Mouse (Mus musculus) spleen, postnatal 4 days (tissue): ENCODE results near the gene Lclat1.

ENCODE experiments used
- DNase-seq, 2 experiments: peaks; one replicate each; pipeline ENCODE4 v3.0.0; 2022; ENCODE audit warnings: low spot score in 2 of 2

The Lclat1 gene

DNA sequence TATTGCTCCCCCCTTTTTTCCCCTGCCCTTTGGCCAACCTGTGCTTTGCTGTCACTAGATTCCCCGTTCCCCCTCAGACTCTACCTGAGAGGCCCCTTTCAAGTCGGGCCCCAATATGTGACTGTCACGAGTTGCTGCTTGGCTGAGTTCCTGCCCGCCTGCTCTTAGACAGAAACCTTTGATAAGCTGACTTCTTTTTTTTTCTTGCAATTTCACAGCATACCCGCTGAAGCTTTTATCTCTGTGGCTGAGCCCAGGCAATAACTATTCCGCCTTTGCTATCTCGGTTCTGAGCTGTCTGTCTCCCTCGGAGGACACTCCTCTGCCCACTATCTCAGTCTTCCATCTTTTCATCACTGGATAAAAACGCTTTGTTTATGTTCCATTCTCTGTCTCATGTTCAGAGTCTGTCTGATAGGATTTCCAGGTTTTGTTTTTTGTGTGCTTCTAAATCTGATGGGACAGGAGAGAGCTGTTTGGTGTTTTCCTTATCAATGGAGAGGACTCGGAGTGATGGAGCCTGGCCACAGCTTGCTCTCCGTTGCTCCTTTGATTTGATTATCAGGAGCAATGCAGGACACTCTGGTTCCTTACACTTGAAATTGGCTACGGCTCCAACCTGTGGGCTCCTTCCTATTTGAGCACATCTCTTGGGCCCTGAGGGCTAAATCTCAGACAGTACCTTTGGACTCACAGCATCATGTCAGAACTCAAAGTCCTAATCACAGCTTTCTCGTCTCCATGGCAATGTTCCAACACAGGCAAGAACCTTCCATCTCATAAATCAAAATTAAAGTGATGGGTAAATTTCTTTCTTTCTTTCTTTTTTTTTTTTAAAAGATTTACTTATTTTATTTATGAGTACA is 20.5 kb upstream of the Lclat1 start:
- no peak for DNase-seq

- DNase-seq = no peak
Measured at GRCm38 (mm10) chr17:73091368-73091767, 16.4 kb upstream of the Lclat1 start.

- DNase-seq = no peak
Measured at GRCm38 (mm10) chr17:73092103-73093097, 15.4 kb upstream of the Lclat1 start.

DNA sequence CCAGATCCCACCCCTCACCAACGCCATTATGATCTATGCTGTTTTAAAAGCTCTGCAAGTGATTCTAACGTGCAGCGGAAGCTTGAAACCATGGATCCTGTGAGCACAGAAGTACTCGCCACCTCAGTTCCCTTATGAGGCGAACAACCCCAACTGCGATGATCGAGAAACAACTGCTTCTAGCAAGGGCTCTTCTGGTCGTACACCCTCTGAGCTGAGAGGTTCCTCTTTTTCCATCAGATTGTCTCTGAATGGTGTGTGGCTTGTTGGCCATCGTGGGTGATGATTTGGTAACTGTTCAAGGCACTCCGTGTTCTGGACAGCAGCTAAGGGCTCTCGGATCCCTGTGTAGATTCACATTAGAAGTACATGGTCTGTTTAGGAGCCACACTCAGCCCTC is 12.7 kb upstream of the Lclat1 start:
- peak in 1 of 2 experiments; percentile 19 for DNase-seq

DNA sequence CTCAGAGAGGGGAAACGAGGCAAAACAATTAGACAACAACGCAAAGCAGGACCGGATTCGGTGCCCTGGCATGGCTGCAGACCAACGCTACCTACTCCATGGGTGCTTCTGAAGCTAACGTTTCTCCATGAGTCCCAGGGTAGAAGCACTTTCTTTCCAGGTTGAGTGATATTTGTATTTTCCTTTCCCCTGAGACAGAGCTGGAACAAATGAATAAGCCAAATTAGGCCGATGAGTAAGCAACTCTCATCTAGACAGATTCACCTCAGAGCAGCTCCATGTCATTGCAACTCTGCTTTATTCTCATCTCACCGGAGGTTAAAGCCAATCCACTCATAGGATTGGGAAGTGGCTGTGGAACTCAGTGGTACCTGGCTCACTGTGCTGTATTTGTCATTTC is 12.2 kb upstream of the Lclat1 start:
- no peak for DNase-seq

DNA sequence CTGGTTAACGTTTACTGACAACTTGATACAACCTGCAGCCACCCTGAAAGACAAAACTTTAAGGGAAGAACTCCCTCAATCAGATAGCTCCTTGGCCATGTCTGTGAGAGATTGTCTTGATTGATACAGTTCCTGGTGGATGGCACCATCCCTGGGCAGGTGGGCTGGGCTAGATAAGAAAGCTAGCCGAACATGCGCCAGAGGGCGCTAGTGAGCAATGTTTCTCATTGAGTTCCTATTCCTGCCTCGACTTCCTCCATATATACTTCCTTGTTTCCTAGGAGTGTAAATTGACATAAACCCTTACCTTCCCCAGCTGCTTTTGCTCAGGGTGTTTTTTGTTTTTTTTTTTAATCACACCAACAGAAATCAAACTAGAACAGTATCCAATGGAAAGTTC is 11.3 kb upstream of the Lclat1 start:
- DNase-seq = peak; percentile 49 to 83

DNA sequence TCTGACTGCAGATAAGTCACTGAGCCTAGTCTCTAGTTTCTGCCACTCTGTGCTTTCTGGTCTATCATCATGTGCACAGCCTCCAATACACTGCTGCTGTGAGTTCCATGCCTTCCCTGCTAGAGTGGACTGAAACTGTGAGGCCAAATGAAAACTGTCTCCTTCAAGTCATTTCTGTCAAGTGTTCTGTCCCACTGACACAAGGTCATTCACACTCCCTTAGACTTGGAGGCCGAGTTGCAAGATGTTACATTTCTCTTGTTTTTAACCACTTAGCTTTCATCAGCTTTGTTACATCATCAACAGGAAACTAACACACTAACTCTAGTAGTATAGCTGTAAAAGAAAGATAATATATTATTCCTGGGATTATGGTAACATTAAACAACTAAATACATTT is 9.1 kb upstream of the Lclat1 start:
- DNase-seq = no peak

GRCm38 (mm10) chr17:73100396-73100795 is 7.4 kb upstream of the Lclat1 start:
- no peak for DNase-seq

GRCm38 (mm10) chr17:73102538-73102937 is 5.2 kb upstream of the Lclat1 start:
- DNase-seq = no peak

GRCm38 (mm10) chr17:73108170-73108887 is 544 bp downstream of the Lclat1 start:
- no peak for DNase-seq

DNA sequence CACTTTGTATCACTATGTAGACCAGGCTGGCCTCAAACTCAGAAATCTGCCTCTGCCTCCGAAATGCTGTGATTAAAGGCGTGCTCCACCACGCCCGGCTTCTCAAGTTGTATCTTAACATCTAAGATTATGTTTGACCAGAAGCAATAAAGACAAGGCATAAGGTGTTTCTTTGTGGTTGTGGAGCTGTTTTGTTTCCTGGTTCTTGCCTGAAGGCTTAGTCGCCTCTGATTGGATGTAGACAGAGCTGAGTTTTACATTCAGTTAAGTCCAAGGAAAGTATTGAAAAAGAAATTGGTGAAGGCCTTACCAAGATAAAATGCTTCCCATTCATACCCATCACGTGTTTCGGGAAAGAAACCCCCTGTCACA is 1.1 kb downstream of the Lclat1 start:
- DNase-seq = no peak

DNA sequence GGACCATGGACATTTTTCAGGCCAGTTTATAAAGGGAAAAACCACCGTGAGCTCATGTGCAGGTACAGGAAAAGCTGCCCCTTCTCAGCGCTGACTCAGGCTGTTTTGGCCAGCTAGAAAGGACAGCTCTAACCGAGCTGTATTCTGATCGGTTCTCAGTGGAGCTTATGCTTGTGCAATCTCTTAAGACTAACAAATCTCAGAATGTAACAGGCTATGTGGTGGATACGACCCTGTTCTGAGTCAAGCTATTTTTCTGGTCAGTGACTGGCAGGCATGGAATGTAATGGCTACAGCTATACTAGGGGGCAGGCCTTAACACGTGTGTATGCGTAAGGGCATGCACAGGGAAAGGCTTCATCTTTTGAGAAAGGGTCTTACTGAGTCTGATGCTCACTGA is 4.3 kb downstream of the Lclat1 start:
- no peak for DNase-seq

- DNase-seq = no peak
Measured at GRCm38 (mm10) chr17:73112601-73113000, 4.8 kb downstream of the Lclat1 start.

DNA sequence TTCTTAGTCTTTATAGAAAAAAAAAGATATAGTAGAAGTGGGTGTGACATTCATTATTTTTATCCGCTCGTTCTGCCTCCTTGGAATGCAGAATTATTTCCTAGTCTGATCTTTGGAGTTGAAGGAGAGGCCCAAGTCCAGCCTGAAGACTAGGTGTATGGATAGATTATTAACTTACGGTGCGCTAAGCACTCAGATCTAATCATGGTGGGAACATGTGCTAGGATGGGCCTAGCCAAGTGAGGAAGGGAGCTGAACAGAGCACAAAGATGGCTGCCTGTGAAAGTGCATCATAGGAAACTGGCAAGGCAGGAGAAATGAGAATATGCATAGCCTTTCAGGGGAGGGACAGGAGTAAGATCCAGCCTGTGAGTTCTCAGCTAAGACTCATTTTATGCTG is 5.4 kb downstream of the Lclat1 start:
- DNase-seq = no peak

GRCm38 (mm10) chr17:73118134-73118533 is 10.3 kb downstream of the Lclat1 start:
- no peak for DNase-seq

DNA sequence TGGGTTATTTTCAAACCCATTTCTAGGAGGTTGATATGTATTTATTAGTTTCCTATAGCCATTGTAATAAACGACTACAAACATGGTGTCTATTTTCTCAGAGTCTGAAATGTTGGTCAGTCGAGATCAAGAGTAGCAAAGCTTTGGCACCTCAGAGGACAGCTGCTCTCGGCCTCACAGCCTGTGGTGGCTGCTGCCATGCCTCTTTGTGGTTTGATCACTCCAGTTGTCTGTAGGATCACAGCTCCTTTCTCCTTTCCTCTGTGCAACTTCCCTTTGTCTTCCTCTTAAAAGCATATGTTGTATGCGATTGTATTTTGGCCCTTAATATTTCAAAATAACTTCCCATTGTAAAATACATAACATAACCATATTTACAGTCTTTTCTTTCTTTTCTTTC is 10.9 kb downstream of the Lclat1 start:
- DNase-seq = no peak

DNA sequence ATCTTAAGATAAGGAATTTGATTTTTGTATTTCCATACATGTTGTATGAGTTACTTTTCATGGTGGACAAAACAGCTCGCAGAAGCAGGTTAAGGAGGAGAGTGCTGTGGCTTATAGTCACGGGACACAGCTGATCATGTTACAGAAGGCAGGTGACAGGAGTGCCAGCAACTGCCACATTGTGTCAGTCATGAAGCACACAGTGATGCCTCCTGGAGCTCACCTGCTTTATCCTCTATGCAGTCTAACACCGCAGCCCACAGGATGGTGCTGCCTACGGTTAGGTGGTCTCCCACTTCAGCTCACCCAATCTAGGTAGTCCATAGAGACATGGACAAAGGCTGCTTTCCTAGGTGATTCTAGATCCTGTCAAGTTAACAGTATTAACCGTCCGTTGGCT is 11.4 kb downstream of the Lclat1 start:
- no peak for DNase-seq

DNA sequence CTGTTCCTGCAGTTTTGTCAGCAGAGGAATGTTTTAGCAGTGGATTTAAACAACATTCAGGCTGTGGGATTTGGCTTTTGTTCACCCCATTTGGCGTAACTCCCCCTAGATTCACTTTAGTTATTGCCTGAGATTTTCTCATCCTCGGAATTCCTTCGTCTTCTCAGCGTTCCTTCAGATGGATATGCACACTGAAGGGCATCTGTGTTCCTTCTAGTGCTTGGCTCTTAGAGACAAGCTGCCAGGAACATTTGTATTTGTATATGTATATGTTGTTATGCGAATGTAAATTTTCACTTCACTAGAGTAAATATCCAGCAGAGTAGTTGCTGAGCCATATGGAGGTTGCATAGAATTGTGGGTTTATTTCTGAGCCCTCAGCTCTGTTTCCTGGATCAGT is 12.8 kb downstream of the Lclat1 start:
- no peak for DNase-seq

- DNase-seq = no peak
Measured at GRCm38 (mm10) chr17:73121726-73122125, 13.9 kb downstream of the Lclat1 start.

GRCm38 (mm10) chr17:73126349-73126748 is 18.6 kb downstream of the Lclat1 start:
- DNase-seq = no peak

DNA sequence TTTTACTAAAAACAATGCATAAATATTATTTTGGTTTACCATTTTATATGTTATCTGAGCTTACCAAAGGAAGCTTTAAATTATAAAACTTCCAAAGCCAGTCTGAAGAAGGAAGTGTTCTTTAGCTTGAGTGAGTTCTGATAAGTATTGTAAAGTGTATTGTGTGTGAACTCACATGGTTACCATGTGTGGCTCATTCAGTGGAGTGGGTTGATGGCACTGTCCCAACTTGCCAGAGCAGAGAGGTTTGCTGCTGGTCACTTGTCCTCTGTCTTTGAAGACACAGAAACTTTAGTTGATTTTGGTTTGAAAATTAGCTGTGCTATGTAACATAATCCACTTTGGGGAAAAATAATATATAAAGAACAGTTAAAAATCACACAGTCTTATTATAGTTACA is 19.1 kb downstream of the Lclat1 start:
- DNase-seq = no peak
